Mouse (Mus musculus): ENCODE measurements at regions not wholly inside any gene's neighbourhood (a gene's known extent, or its start where the extent isn't known, plus 50 kb on each side); places are given as distances from the start of the nearest gene placed in this dataset.
"Not testable (repeated sequence)": the region's sequence is repeated elsewhere in the genome, so short reads cannot be mapped to it uniquely, and the experiment has no call there.

- Histone ChIP-seq H3K27me3 (ENCODE audit: control insufficient read depth, insufficient read depth, low read length) (no peaks in the 10 kb centered on the region), H3K4me3 (ENCODE audit: low read depth, low read length) (no peak overlapping the region), H3K9ac (replicated peaks; ENCODE audit: low read depth, low read length) (no peak overlapping the region), H3K4me1 (ENCODE audit: control insufficient read depth, insufficient read depth, low read length) (peaks cover 22% of the 10 kb centered on the region; the same call in 1 of the 2 replicates), H3K27ac (ENCODE audit: low read length) (no peak overlapping the region), H3K9me3 (ENCODE audit: control insufficient read depth, low read depth, low read length) (no peaks in the 10 kb centered on the region), H3K4me2 (replicated peaks; ENCODE audit: low read depth, low read length) (no peak overlapping the region), H3K36me3 (ENCODE audit: control insufficient read depth, insufficient read depth, low read length) (no peaks in the 10 kb centered on the region)
- no peak for ATAC-seq (ENCODE audit: insufficient number of reproducible peaks, insufficient read depth, low FRiP score, low read depth)
- 89% methylated on average over 25 of the region's 25 CpGs for WGBS
These were observed 63.0 kb upstream of the Map3k1 start for GRCm38 (mm10) chr13:111871672-111872410.

DNA sequence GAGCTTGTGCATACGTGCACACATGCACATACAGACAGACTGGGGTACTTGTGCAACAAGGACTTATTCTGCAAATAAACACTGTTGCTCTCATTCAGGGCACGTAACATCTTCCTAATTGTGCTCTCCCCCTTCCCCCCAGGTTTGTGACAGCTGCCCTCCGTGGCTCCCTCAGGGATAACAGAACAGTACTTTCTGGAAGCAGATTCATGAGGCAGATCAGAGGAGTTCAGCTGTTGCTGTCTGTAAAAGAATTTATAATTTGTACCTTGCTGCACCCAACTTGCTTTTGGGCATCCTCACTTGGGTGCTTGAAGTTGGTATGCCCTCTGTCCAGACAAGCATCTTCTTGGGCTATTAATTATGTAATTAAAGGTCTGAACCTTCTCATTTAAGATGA lies 65.5 kb upstream of the Map3k1 start:
- no peak overlapping the region for H3K4me2 ChIP-seq (replicated peaks; ENCODE audit: low read depth, low read length)
- WGBS = 71% methylated on average over 3 of the region's 3 CpGs

GRCm38 (mm10) chr13:111876404-111876803 lies 67.6 kb upstream of the Map3k1 start:
- Histone ChIP-seq H3K27me3 (ENCODE audit: control insufficient read depth, insufficient read depth, low read length) (no peaks in the 10 kb centered on the region), H3K36me3 (ENCODE audit: control insufficient read depth, insufficient read depth, low read length) (no peaks in the 10 kb centered on the region), H3K4me1 (ENCODE audit: control insufficient read depth, insufficient read depth, low read length) (no peaks in the 10 kb centered on the region), H3K9me3 (ENCODE audit: control insufficient read depth, low read depth, low read length) (no peaks in the 10 kb centered on the region), H3K4me2 (replicated peaks; ENCODE audit: low read depth, low read length) (no peak overlapping the region), H3K27ac (ENCODE audit: low read length) (no peak overlapping the region; the same call in 1 of the 2 replicates), H3K4me3 (ENCODE audit: low read depth, low read length) (no peak overlapping the region), H3K9ac (replicated peaks; ENCODE audit: low read depth, low read length) (no peak overlapping the region)
- ATAC-seq (ENCODE audit: insufficient number of reproducible peaks, insufficient read depth, low FRiP score, low read depth) = peak; percentile 58; the same call in 1 of the 2 replicates
- 79% methylated on average over 3 of the region's 3 CpGs for WGBS

More for the DNA sequence above, 65.5 kb upstream of the Map3k1 start:
- Histone ChIP-seq H3K4me3 (ENCODE audit: low read depth, low read length) (no peak overlapping the region), H3K27ac (ENCODE audit: low read length) (no peak overlapping the region), H3K27me3 (ENCODE audit: control insufficient read depth, insufficient read depth, low read length) (no peaks in the 10 kb centered on the region), H3K9me3 (ENCODE audit: control insufficient read depth, low read depth, low read length) (no peaks in the 10 kb centered on the region), H3K36me3 (ENCODE audit: control insufficient read depth, insufficient read depth, low read length) (no peaks in the 10 kb centered on the region), H3K4me1 (ENCODE audit: control insufficient read depth, insufficient read depth, low read length) (peaks cover 12% of the 10 kb centered on the region; the same call in 1 of the 2 replicates), H3K9ac (replicated peaks; ENCODE audit: low read depth, low read length) (no peak overlapping the region)
- ATAC-seq (ENCODE audit: insufficient number of reproducible peaks, insufficient read depth, low FRiP score, low read depth) = no peak

DNA sequence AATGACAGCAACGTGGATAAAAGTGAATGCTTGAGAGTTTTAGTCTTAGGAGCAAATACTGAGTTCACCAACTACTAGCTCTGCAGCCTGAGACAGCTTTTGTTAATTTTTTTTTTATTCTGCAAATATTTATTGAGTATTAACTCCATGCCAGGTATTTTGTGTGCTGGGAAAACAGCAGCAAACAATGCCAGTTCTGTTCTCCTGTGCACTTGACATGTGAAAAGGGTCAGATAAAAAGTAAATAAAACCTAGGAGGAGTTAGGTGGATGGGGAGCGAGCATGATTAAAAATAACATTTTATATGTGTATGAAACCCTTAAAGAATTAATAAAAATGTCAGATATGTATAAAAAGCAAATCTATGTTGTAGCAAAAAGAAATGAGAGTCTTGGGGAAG lies 68.1 kb upstream of the Map3k1 start:
- no peak for ATAC-seq (ENCODE audit: insufficient number of reproducible peaks, insufficient read depth, low FRiP score, low read depth)
- 57% methylated on average over 2 of the region's 2 CpGs for WGBS
- Histone ChIP-seq H3K9ac (replicated peaks; ENCODE audit: low read depth, low read length) (no peak overlapping the region), H3K4me1 (ENCODE audit: control insufficient read depth, insufficient read depth, low read length) (no peaks in the 10 kb centered on the region), H3K4me3 (ENCODE audit: low read depth, low read length) (no peak overlapping the region), H3K4me2 (replicated peaks; ENCODE audit: low read depth, low read length) (no peak overlapping the region), H3K36me3 (ENCODE audit: control insufficient read depth, insufficient read depth, low read length) (no peaks in the 10 kb centered on the region), H3K27me3 (ENCODE audit: control insufficient read depth, insufficient read depth, low read length) (no peaks in the 10 kb centered on the region), H3K27ac (ENCODE audit: low read length) (no peak overlapping the region), H3K9me3 (ENCODE audit: control insufficient read depth, low read depth, low read length) (no peaks in the 10 kb centered on the region)

- H3K27me3 ChIP-seq (ENCODE audit: control insufficient read depth, insufficient read depth, low read length); ATAC-seq (ENCODE audit: insufficient number of reproducible peaks, insufficient read depth, low FRiP score, low read depth); H3K9ac ChIP-seq (replicated peaks; ENCODE audit: low read depth, low read length); H3K4me2 ChIP-seq (replicated peaks; ENCODE audit: low read depth, low read length); H3K36me3 ChIP-seq (ENCODE audit: control insufficient read depth, insufficient read depth, low read length); H3K4me1 ChIP-seq (ENCODE audit: control insufficient read depth, insufficient read depth, low read length); H3K4me3 ChIP-seq (ENCODE audit: low read depth, low read length); H3K9me3 ChIP-seq (ENCODE audit: control insufficient read depth, low read depth, low read length); H3K27ac ChIP-seq (ENCODE audit: low read length): not testable (repeated sequence)
- WGBS = 87% methylated on average over 17 of the region's 17 CpGs
These were observed 75.2 kb upstream of the Map3k1 start for GRCm38 (mm10) chr13:111883768-111884566.

GRCm38 (mm10) chr13:111890792-111891191 lies 82.0 kb upstream of the Map3k1 start:
- Histone ChIP-seq H3K9ac (replicated peaks; ENCODE audit: low read depth, low read length) (no peak overlapping the region), H3K4me2 (replicated peaks; ENCODE audit: low read depth, low read length) (no peak overlapping the region), H3K9me3 (ENCODE audit: control insufficient read depth, low read depth, low read length) (no peaks in the 10 kb centered on the region), H3K4me1 (ENCODE audit: control insufficient read depth, insufficient read depth, low read length) (peaks cover 4% of the 10 kb centered on the region; the same call in 1 of the 2 replicates), H3K4me3 (ENCODE audit: low read depth, low read length) (no peak overlapping the region), H3K36me3 (ENCODE audit: control insufficient read depth, insufficient read depth, low read length) (no peaks in the 10 kb centered on the region), H3K27ac (ENCODE audit: low read length) (no peak overlapping the region), H3K27me3 (ENCODE audit: control insufficient read depth, insufficient read depth, low read length) (no peaks in the 10 kb centered on the region)
- no peak for ATAC-seq (ENCODE audit: insufficient number of reproducible peaks, insufficient read depth, low FRiP score, low read depth)
- WGBS = 62% methylated on average over 3 of the region's 3 CpGs

DNA sequence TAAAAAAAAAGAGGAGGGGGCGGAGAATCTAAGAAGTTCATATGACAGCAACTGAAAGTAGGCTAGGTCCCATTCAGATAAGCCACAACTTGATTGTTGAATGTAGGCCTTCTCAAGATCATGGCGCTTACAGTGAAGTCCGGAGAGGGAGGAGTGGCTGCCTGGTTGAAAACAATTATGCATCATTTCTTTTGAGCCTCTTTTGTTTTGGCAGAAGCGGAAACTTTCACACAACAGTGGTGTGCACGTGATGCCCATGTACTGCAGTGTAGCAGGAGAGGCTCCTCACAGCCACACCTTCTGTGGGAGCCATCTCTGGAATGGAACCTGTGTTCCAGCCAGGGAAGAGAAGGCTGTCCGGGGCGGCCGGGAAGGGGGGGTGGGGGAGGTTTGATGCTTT lies 83.3 kb upstream of the Map3k1 start:
- Histone ChIP-seq H3K27ac (ENCODE audit: low read length) (no peak overlapping the region), H3K4me3 (ENCODE audit: low read depth, low read length) (no peak overlapping the region), H3K4me2 (replicated peaks; ENCODE audit: low read depth, low read length) (no peak overlapping the region), H3K27me3 (ENCODE audit: control insufficient read depth, insufficient read depth, low read length) (no peaks in the 10 kb centered on the region), H3K36me3 (ENCODE audit: control insufficient read depth, insufficient read depth, low read length) (no peaks in the 10 kb centered on the region), H3K9ac (replicated peaks; ENCODE audit: low read depth, low read length) (no peak overlapping the region), H3K4me1 (ENCODE audit: control insufficient read depth, insufficient read depth, low read length) (peaks cover 4% of the 10 kb centered on the region; the same call in 1 of the 2 replicates), H3K9me3 (ENCODE audit: control insufficient read depth, low read depth, low read length) (no peaks in the 10 kb centered on the region)
- WGBS = 88% methylated on average over 8 of the region's 8 CpGs
- no peak for ATAC-seq (ENCODE audit: insufficient number of reproducible peaks, insufficient read depth, low FRiP score, low read depth)

DNA sequence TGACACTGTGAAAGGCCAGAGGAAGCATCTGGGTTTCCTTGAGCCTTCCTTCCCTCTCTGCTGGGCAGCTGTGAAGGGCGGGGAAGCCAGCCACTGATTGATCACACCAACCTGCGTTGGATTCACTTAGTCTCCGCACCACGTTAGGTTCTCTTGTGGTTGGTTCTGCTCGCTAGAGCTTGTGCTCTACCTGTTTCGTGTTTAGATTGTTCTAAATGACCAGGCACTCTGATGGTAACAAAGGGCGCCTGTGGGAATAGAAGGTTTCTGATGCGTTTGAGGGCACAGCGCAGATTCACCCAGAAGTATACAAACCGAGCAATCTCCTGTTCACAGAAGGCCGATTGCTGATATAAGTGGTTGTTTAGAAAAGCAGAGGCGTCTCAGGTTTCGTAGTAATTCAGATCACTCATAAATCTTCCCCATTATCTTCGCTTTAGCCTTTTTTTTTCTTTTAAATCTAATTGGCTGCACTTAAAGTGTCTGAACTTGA lies 84.5 kb upstream of the Map3k1 start:
- no peak overlapping the region for H3K27ac ChIP-seq (ENCODE audit: low read length)
- no peaks in the 10 kb centered on the region for H3K36me3 ChIP-seq (ENCODE audit: control insufficient read depth, insufficient read depth, low read length)
- H3K27me3 ChIP-seq (ENCODE audit: control insufficient read depth, insufficient read depth, low read length) = no peaks in the 10 kb centered on the region
- no peak overlapping the region for H3K4me3 ChIP-seq (ENCODE audit: low read depth, low read length)
- H3K9me3 ChIP-seq (ENCODE audit: control insufficient read depth, low read depth, low read length) = no peaks in the 10 kb centered on the region
- H3K4me2 ChIP-seq (replicated peaks; ENCODE audit: low read depth, low read length) = no peak overlapping the region
- no peak overlapping the region for H3K9ac ChIP-seq (replicated peaks; ENCODE audit: low read depth, low read length)
- ATAC-seq (ENCODE audit: insufficient number of reproducible peaks, insufficient read depth, low FRiP score, low read depth) = no peak
- WGBS = 15% methylated on average over 14 of the region's 14 CpGs
- peaks cover 4% of the 10 kb centered on the region; the same call in 1 of the 2 replicates for H3K4me1 ChIP-seq (ENCODE audit: control insufficient read depth, insufficient read depth, low read length)
